Mouse (Mus musculus): ENCODE results near the gene Mvb12a.

- TF ChIP-seq CTCF (IDR thresholded peaks at IDR 0.05; ENCODE audit: low read depth, low read length) (no peak), POLR2A (IDR thresholded peaks at IDR 0.05; ENCODE audit: insufficient read depth, low read length) (no peak), EP300 (IDR thresholded peaks at IDR 0.05; ENCODE audit: insufficient read depth, low read depth, low read length) (no peak)
Observed at GRCm38 (mm10) chr8:71591017-71591416, 48.3 kb downstream of the Mvb12a start.

Measured in ES-Bruce4 (cell line).